Mouse (Mus musculus): ENCODE measurements around the gene D8Ertd738e. TPM values are rescaled to one million over a fixed set of nuclear protein-coding genes. Genes with fewer than 3 reads are reported as not detected.
A peak's percentile ranks its signal among the peaks of the same experiment; 100 is the strongest.

D8Ertd738e gene
- total RNA-seq, 2 experiments from 2014 or later = 174 to 185 TPM

- DNase-seq = peak; percentile 68
Measured at GRCm38 (mm10) chr8:84202466-84202865, 47.1 kb downstream of the D8Ertd738e start.

GRCm38 (mm10) chr8:84201545-84202245, 47.8 kb downstream of the D8Ertd738e start:
- peak; percentile 86 for DNase-seq

DNA sequence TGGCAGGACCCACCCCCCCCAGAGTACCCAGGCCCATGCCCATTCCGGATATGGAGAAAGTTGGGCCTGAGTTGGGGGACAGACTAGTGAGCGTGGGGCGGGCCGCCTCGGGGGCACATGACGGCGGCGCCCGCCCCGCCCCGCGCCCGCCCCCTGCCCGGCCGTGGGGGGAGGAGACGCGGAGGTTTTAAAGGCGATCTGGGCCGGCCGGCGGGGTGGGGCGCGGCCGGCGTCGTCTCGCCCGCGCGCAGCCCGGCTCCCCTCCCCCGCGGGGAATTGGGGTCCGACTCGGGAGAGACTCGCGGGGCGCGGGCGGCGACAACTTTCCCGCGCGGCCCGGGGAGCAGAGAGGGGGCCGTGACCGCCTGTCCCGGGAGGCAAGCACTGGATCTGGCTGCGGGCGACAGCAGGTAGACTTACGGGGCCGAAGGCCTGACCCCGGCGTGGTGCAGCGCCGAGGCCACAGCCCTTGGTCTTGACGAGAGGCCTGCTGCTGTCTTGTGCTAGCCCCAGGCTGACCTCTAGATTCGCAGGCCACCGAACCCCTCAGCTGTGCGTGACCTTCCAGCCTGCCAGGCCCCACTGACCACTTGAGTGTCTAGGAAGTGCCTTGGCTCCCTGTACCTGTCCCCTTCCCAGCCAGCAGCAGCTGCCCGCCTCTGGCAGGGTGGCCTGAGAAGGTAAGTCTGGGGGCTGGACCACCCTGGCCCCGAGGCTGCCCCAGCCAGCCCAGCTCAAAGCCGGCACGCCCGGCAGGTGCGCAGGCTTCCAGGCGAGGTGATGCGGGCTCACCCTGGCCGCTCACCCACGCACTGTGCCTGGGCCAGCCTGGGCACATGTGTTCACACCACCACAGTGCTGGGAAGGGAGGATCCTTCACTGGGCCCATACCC, 48.6 kb downstream of the D8Ertd738e start:
- peak; percentile 89 for DNase-seq

GRCm38 (mm10) chr8:84200126-84200555, 49.4 kb downstream of the D8Ertd738e start:
- peak; percentile 55 for DNase-seq

DNA sequence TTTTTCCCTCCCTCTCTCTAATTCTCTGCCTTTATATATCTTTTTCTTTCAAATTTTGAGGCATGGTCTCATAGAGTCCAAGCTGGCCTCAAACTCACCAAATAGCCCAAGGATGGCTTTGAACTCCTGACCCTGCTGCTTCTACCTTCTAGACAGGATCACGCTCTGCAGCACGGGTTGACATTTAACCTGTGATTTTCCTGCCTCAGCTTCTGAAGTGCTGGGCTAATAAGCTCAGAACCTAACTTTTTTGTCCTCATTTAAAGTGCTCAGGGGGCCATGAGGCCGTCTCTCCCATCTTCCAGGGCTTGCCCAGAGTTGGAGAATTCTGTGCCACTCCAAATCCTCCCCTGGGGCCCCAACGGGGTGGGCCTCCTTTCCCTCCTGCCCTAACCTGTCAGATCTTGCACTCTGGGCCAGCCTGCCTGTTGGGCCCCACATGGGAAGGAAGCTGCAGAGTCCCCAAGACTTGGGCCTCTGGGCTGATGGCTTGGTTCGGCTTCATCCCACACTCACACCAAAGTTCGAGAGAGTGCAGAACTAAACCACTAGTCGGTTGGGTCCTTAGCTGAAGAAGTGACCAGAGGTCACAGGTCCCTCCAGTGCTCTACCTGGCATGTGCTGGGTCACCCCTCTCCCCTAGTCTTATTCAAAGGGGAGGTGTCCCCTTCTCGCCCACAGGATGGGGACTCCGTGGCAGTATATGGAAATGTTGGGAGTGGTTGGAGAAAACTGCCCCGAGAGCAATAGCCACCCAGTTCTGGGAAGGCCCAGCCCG, 50.0 kb downstream of the D8Ertd738e start:
- DNase-seq = no peak

DNA sequence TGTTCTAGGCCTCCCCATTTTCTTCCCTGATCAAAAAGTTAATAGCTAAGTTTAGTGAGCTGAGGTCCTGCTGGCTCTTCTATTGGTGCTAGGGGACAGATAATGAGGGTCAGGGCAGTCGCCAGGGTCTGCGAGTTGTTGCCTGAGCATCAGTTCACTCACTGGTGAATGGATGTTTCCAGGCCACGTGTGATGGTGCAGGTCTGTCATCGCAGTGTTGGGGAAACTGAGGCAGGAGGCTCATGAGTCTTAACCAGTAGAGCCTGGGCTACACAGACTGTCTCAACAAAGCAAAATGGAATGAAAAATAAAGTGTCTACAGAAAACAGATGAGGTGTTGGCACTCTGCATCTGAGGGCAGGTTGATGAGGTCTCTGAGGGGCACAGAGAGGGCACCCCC, 50.6 kb downstream of the D8Ertd738e start:
- DNase-seq = no peak

- peak; percentile 93 for DNase-seq
Measured at GRCm38 (mm10) chr8:84197922-84198774, 51.4 kb downstream of the D8Ertd738e start.

DNA sequence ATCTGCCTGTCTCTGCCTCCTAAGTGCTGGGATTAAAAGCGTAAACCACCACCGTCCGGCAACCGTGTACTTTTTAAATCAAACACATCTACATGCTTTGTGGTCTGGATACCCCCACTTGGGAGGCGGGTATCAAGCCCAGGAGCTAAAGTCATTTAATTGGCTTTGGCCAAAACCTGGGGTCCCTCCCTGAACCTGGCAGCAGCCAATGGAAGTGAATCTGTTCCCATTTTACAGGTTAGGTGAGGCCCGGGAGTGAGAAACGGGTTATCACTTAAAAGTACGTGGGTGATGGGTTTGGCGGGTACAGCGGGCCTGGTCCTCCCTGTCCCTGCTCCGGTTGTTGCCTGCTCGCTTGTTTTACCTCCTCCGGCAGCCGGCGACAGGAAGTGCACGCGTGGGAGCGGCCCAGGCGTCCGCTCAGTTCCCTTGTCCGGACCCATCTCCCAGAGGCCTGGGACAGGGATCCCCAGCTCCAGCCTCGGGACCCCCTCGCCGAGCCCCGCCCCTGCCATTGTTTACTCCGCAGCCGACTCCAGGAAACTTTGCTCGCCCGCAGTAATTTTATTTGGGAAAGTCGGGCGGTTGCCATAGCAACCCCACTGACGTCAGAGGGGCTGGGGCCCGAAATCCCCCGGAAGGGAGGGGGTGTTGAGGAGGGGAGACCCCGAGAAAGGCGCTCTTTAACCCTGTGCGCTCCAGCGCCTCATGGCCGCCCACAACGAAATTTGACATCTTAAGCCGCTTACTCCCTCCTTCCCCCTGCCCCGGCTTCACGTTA, 52.2 kb downstream of the D8Ertd738e start:
- peak; percentile 86 for DNase-seq

Small RNA genes within 50 kb of the gene (microRNA-seq; reads per million reads assigned to microRNA genes)
- 84,626 to 100,313 reads per million in 2 experiments for gene Mir23a (ENCODE audit: borderline replicate concordance in 2 of 2)
- gene Mir24-2 (ENCODE audit: borderline replicate concordance in 2 of 2) = 0 reads per million in 2 experiments
- 1,304 to 1,845 reads per million in 2 experiments for gene Mir27a (ENCODE audit: borderline replicate concordance in 2 of 2)
- gene Mir3074-2 (ENCODE audit: borderline replicate concordance in 2 of 2) = 0 reads per million in 2 experiments

Other genes starting within 250 kb of the D8Ertd738e start
- under 1 TPM; 0.33 to 0.35 TPM for gene 1700067K01Rik, start 248.2 kb downstream of the D8Ertd738e start, total RNA-seq (2021)
- 1 to 10 TPM; 3.3 to 5.9 TPM for gene 2210011C24Rik, start 237.5 kb downstream of the D8Ertd738e start, total RNA-seq (2021)
- under 1 TPM; 0.26 to 0.32 TPM for gene Palm3, start 228.2 kb downstream of the D8Ertd738e start, total RNA-seq (2021)
- 1 to 10 TPM in 1 of 2 experiments, under 1 TPM in 1; 0.69 to 1.2 TPM for gene Il27ra, start 207.1 kb downstream of the D8Ertd738e start, total RNA-seq (2021)
- gene Rln3, start 204.7 kb downstream of the D8Ertd738e start, total RNA-seq (2021) = not detected
- 1 to 10 TPM; 1.3 to 1.6 TPM for gene Gm10643, start 184.6 kb downstream of the D8Ertd738e start, total RNA-seq (2021)
- gene Rfx1, start 182.9 kb downstream of the D8Ertd738e start, total RNA-seq (2021) = 1 to 10 TPM; 3.6 to 4.4 TPM
- gene Dcaf15, start 145.0 kb downstream of the D8Ertd738e start, total RNA-seq (2021) = 1 to 10 TPM; 3.9 to 5.3 TPM
- not detected for gene Podnl1, start 123.7 kb downstream of the D8Ertd738e start, total RNA-seq (2021)
- gene Cc2d1a, start 101.8 kb downstream of the D8Ertd738e start, total RNA-seq (2021) = 10 to 100 TPM; 13.7 to 13.8 TPM
- gene 4930432K21Rik, start 101.7 kb downstream of the D8Ertd738e start, total RNA-seq (2021) = not detected
- not detected for gene Nanos3, start 64.5 kb downstream of the D8Ertd738e start, total RNA-seq (2021)
- 1 to 10 TPM; 6.2 to 6.3 TPM for gene Zswim4, start 12.7 kb downstream of the D8Ertd738e start, total RNA-seq (2021)
- gene Mri1, start 7.6 kb upstream of the D8Ertd738e start, total RNA-seq (2021) = 10 to 100 TPM; 10.1 to 16.5 TPM
- gene Ccdc130, start 20.7 kb upstream of the D8Ertd738e start, total RNA-seq (2021) = 1 to 10 TPM; 6.8 to 7.7 TPM
- gene Cacna1a, start 138.7 kb upstream of the D8Ertd738e start, total RNA-seq (2021) = 1 to 10 TPM; 3.8 to 3.9 TPM